Mouse (Mus musculus) CD4-positive, CD25-positive, alpha-beta regulatory T cell, adult 4 months (primary cell): ENCODE measurements around the gene Zfp287. TPM values are rescaled to one million over a fixed set of nuclear protein-coding genes. Genes with fewer than 3 reads are reported as not detected.
A peak's percentile ranks its signal among the peaks of the same experiment; 100 is the strongest.

Experiments used
- ATAC-seq: one replicate; pipeline ENCODE4 v1.8.0; 2017
- polyA plus RNA-seq, 2 experiments: library from polyadenylated mRNA; unstranded; fragments of 100-300 nt; shearing (Covaris generic); gene quantifications; one replicate each; pipeline ENCODE4 v1.2.1; 2017

Gene Zfp287
- 10 to 100 TPM; 16.9 to 20.4 TPM for polyA plus RNA-seq

- peak; percentile 94 for ATAC-seq
Observed at GRCm38 (mm10) chr11:62731311-62732021, at the start of gene Zfp287. TSS of gene Zfp287 (minus strand) at chr11:62731905.

DNA sequence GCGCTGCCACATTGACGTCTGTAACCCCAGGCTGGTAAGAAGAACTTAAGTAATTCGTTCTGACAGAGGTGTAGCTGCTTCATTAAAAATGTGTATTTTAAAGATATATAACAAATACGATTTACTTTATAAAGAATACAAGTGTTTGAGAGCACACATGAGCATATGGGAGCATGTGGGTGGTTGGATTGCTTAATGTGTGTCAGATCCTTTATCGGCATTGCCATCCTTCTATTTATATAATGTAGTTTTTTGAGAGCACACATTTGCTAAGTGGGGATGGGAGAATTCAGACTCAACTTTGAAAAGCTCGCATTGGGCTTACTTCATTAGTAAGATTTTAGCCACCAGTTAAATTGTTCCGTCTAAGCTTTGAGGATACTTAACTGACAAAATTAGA, 44.8 kb upstream of the Zfp287 start:
- no peak for ATAC-seq

- ATAC-seq: no peak
Observed at GRCm38 (mm10) chr11:62760755-62761457, 29.2 kb upstream of the Zfp287 start.

- ATAC-seq: no peak
Observed at GRCm38 (mm10) chr11:62758491-62758890, 26.8 kb upstream of the Zfp287 start.

- ATAC-seq: no peak
Observed at GRCm38 (mm10) chr11:62757906-62758305, 26.2 kb upstream of the Zfp287 start.

- ATAC-seq: no peak
Observed at GRCm38 (mm10) chr11:62757143-62757507, 25.4 kb upstream of the Zfp287 start.

GRCm38 (mm10) chr11:62756456-62757142, 24.9 kb upstream of the Zfp287 start:
- ATAC-seq: peak; percentile 79

- no peak for ATAC-seq
Observed at GRCm38 (mm10) chr11:62752780-62753179, 21.1 kb upstream of the Zfp287 start, which contains the start of gene Gm10428. TSS of gene Gm10428 (plus strand) at chr11:62753100.

- ATAC-seq: no peak
Observed at GRCm38 (mm10) chr11:62752191-62752590, 20.5 kb upstream of the Zfp287 start.

GRCm38 (mm10) chr11:62749445-62749844, 17.7 kb upstream of the Zfp287 start:
- peak; percentile 57 for ATAC-seq

DNA sequence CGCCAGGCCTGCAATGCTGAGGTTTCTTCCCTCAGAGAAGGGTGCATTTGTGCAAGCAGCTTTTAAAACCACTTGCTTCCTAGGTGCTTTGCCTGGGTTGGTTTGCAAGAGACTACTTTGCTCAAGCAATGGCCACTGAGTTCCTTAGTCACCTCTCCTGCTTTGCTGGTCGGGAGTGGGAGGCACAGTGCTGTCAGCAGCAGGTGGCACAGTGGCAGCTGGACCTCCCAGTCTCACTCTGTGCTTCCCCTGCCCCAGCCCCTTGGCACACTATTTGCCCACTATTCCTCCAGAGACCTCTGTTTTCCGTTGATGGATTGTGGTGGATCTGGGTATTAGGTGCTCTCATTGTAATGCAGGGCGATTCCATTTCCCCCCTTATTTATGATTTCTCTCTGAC, 16.4 kb upstream of the Zfp287 start:
- no peak for ATAC-seq

- no peak for ATAC-seq
Observed at GRCm38 (mm10) chr11:62747227-62747626, 15.5 kb upstream of the Zfp287 start.

GRCm38 (mm10) chr11:62746001-62746533, 14.4 kb upstream of the Zfp287 start:
- ATAC-seq: peak; percentile 48

GRCm38 (mm10) chr11:62744103-62744502, 12.4 kb upstream of the Zfp287 start:
- ATAC-seq: peak; percentile 80

DNA sequence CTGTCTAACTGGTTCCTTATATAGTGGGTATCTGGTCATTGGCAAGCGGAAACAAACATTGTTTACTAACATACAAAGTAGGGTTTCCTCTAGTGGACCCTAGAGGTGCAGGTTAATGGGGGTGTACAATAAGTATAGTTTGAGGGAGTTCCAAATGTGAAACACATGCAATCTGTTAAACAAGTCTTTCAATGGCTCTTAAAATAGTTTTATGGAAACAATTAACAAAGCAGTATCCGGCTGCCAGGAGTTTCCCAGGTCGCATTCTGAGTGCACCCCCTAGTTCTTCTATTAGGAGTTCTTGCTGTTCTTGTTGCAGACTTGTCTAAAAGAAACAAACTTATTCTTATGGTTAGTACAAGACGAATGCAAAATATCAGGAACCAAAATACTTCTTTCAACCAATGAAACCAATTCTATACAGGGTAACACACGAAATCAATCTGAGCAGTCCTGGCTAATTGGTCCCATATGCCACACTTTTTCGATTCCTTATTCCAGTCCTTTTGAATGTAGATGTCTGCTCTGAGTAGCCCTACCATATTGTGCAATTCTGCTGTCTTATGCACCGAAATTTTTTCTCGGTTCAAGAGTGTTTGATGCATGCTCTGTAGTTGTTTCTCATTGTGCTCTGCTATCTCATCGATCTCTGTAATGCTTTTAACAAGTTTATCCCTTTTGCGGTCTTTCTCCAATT, 10.7 kb upstream of the Zfp287 start:
- ATAC-seq: no peak

DNA sequence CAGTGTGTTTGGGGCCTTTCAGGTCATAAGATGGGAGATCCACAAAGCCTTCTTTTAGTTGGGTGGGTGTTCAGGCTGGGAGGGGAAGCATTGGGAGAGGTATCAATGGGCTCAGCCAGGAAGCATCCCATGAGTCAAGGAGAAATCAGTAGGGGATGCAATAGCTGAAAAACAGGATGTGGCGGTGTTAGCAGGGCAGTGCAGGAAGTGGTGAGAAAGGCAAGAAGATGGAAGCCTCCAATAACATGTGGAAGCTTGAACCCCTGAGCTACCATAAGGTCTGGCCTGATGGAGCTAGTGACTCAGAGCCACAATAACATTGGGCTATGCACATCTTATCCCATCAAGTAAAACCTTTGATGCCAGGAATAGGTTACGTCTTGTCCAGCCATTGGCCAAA, 9.5 kb upstream of the Zfp287 start:
- peak; percentile 72 for ATAC-seq

GRCm38 (mm10) chr11:62732665-62733064, 960 bp upstream of the Zfp287 start:
- ATAC-seq: no peak

DNA sequence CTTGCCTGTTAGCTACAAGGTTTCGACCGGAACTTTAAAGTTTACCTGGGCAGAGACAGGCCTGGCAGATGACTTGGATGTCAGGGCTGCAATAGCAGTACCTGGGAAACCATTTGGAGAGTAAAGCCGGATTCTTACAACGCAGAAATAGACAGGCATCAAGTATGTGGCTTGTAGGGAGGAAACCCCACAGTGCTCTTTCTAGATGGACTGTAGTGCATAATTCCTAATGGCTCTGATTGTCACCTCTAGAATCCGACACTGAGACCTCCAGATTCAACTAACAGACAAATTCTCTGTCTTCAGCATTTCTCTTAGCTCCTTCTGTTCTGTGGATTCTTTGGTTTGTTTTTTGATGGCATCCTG, 300 bp upstream of the Zfp287 start:
- ATAC-seq: no peak

DNA sequence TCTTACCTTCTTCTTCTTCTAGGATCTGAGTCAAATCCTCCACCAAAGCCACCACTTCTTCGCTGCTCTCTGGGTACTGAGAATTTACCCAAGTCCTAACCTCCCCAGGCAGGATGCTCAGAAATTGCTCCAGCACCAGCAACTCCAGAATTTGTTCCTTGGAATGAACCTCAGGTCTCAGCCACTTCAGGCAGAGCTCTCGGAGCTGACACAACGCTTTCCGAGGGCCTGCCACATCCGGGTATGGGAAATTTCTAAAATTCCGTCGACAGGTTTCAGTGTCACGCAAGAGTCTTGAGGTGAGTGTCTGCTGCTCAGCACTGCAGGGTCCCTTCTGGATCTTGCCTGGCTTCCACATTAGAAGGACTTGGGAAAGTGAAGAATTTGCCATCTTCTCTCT, 3.4 kb downstream of the Zfp287 start:
- no peak for ATAC-seq

- no peak for ATAC-seq
Observed at GRCm38 (mm10) chr11:62710657-62711056, 21.0 kb downstream of the Zfp287 start.

- no peak for ATAC-seq
Observed at GRCm38 (mm10) chr11:62708252-62708651, 23.5 kb downstream of the Zfp287 start.

- no peak for ATAC-seq
Observed at GRCm38 (mm10) chr11:62706141-62706540, 25.6 kb downstream of the Zfp287 start.

DNA sequence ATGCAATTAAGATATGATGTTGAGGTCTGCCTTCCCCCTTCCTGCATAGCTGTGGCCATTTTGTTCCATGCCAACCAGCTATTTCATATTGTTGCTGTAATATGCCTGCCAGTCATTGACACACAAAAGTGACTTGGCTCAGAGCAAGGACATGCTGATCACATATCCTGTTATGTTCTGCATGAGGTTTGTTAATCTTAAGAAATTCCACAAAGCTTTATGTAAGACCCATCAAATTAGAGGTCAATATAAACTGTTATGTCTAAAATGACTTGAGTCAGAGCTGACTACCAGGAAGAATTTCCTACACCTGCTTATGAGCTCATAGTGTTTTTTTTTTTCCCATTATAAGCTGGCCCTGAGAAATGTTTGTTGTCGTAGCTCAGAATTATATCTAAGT, 30.5 kb downstream of the Zfp287 start:
- no peak for ATAC-seq
